Mouse (Mus musculus): ENCODE results near the gene Csf3r. TPM values are rescaled to one million over a fixed set of nuclear protein-coding genes. Genes with fewer than 3 reads are reported as not detected.

Csf3r gene
- polyA plus RNA-seq, 1 experiment = 2.6 TPM

DNA sequence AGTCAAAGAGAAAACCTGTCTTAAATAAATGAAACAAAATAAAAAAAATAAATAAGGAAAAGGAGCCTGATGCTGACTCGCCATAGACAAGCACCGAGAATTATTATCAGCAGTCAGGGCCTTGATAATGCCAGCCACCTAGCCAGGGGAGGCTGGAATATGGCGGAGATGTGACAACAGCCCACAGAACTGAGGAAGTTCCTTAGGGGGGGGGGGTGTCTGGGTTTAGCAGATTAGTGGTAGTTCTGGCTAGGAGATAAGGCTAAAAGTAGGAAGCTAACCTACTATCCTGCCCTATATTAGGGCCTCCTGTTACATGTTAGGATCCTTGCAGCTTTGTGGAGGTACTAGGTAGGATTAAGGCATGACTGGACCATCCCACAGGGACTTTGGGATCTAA, 3.6 kb downstream of the Csf3r start:
- no peak overlapping the region for H3K27ac ChIP-seq (ENCODE audit: insufficient read depth, low read length)
- H3K27me3 ChIP-seq (ENCODE audit: control insufficient read depth, insufficient read depth, low read length) = no peaks in the 10 kb centered on the region
- no peaks in the 10 kb centered on the region for H3K4me1 ChIP-seq (ENCODE audit: control insufficient read depth, insufficient read depth, low read length)
- DNase-seq = no peak
- 92% methylated on average over 3 of the region's 3 CpGs for WGBS
- H3K4me3 ChIP-seq (replicated peaks; ENCODE audit: insufficient read depth, low read depth, low read length) = no peak overlapping the region
- TF ChIP-seq CTCF (IDR thresholded peaks at IDR 0.05; ENCODE audit: borderline replicate concordance, insufficient read depth, low read depth, low read length) (no peak), POLR2A (IDR thresholded peaks at IDR 0.05; ENCODE audit: borderline replicate concordance, insufficient read depth, low read length) (no peak)

DNA sequence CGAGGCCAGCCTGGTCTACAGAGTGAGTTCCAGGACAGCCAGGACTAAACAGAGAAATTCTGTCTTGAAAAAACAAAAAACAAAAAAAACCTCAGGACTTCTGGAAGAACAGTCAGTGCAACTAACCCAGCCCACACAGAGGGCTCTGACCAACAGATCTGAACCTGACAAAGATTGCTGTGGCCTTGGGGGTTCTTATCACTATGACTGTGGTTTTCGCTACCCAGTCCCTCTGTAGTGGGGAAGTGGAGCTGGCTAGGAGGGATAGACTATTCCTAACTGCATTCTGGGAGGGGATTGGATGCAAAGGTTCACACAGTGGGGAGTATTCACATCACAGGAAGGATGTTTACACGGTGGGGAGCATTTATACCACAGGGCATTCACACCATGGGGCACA, 4.7 kb downstream of the Csf3r start:
- DNase-seq = no peak
- Histone ChIP-seq H3K4me1 (ENCODE audit: control insufficient read depth, insufficient read depth, low read length) (no peaks in the 10 kb centered on the region), H3K27ac (ENCODE audit: insufficient read depth, low read length) (no peak overlapping the region)

DNA sequence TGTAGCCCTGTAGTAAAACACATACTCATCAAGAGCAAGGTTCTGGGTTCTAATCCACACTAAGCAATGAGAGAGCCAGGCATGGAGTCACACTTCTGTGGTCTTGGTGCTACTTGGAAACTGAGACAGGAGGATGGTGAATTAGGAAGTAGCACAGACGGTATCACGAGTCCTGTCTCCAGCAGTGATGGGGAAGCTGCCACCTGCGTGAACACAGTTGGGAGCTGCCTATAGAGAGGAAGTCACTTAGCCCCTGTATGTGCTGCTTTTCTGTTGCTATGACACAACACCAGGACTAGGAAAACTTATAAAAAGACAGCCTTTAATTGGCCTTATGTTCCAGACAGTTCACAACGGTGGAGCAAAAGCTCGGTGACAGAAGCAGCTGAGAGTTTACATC, 6.4 kb downstream of the Csf3r start:
- TF ChIP-seq CTCF (IDR thresholded peaks at IDR 0.05; ENCODE audit: borderline replicate concordance, insufficient read depth, low read depth, low read length) = no peak
- no peak for TF ChIP-seq POLR2A (IDR thresholded peaks at IDR 0.05; ENCODE audit: borderline replicate concordance, insufficient read depth, low read length)
- no peaks in the 10 kb centered on the region for H3K27me3 ChIP-seq (ENCODE audit: control insufficient read depth, insufficient read depth, low read length)
- 51% methylated on average over 5 of the region's 5 CpGs for WGBS

More for the DNA sequence above, 4.7 kb downstream of the Csf3r start:
- no peaks in the 10 kb centered on the region for H3K27me3 ChIP-seq (ENCODE audit: control insufficient read depth, insufficient read depth, low read length)
- 81% methylated on average over 3 of the region's 3 CpGs for WGBS
- no peak overlapping the region for H3K4me3 ChIP-seq (replicated peaks; ENCODE audit: insufficient read depth, low read depth, low read length)
- no peak for TF ChIP-seq POLR2A (IDR thresholded peaks at IDR 0.05; ENCODE audit: borderline replicate concordance, insufficient read depth, low read length)

DNA sequence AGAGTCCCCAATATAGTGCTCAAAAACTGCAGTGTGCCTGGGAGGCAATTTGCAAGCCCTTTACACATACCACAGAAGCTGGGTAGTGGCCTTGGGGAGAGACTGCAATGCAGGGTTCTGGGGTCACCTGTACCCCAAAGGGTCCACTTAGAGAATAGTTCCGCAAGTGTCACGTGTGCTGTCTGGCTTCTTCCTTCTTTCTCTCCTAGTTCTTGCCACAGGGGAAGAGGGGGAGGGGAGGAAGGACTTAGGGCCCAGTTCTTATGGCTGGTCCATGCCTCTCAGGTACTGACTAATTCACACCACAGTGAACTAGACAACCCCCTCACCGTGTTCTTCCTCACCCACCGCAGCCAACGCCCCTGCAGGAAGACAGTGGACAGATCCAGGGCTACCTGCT, 11.1 kb downstream of the Csf3r start:
- Histone ChIP-seq H3K4me3 (replicated peaks; ENCODE audit: insufficient read depth, low read depth, low read length) (no peak overlapping the region), H3K27ac (ENCODE audit: insufficient read depth, low read length) (no peak overlapping the region), H3K27me3 (ENCODE audit: control insufficient read depth, insufficient read depth, low read length) (no peaks in the 10 kb centered on the region), H3K4me1 (ENCODE audit: control insufficient read depth, insufficient read depth, low read length) (no peaks in the 10 kb centered on the region)
- TF ChIP-seq POLR2A (IDR thresholded peaks at IDR 0.05; ENCODE audit: borderline replicate concordance, insufficient read depth, low read length) (no peak), CTCF (IDR thresholded peaks at IDR 0.05; ENCODE audit: borderline replicate concordance, insufficient read depth, low read depth, low read length) (no peak)
- no peak for DNase-seq
- WGBS = 82% methylated on average over 5 of the region's 5 CpGs

More for the DNA sequence above, 6.4 kb downstream of the Csf3r start:
- DNase-seq = no peak
- Histone ChIP-seq H3K4me1 (ENCODE audit: control insufficient read depth, insufficient read depth, low read length) (no peaks in the 10 kb centered on the region), H3K27ac (ENCODE audit: insufficient read depth, low read length) (no peak overlapping the region), H3K4me3 (replicated peaks; ENCODE audit: insufficient read depth, low read depth, low read length) (no peak overlapping the region)

DNA sequence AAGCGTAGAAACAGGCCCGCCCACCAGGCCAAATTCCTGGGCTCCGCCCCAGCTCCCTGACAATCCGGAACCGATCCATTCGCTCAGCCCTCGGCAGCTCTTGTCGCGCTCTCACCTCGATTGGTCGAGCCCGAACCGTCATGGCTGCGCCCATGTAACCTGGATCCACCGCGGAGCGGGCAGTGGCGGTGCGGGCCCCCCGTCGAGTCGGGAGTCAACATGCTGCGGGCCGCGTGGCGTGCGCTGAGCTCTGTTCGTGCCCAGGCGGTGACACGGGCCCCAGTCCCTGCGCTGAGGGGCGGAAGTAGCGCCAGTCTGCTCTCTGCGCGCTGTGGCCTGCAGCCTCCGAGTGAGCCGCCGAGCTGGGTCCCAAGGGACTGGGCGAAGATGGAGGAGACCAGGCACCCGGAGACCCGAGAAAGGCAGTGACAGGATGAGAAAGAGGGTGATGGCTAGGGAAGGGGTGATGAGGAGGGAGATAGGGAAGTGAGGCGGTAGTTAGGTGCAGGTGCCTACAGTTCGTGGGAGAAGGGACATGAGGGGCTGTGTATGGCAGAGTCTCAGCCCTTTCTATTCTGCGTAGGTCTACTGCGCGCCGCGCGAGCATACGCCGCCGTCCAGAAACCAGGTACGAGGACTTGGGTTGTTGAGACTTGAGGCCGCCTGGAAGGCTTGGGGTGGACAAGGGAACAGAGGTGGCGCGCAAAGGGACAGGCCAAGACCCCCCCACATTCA, 22.7 kb downstream of the Csf3r start, which contains the start of gene Mrps15:
Gene Mrps15, plus strand, starts transcription at position 75 of the 735 bp plus-strand sequence.
- Histone ChIP-seq H3K27me3 (ENCODE audit: control insufficient read depth, insufficient read depth, low read length) (no peaks in the 10 kb centered on the region), H3K4me3 (replicated peaks; ENCODE audit: insufficient read depth, low read depth, low read length) (peak within 1 kb of the TSS; percentile 94), H3K27ac (ENCODE audit: insufficient read depth, low read length) (peak within 1 kb of the TSS; percentile 53), H3K4me1 (ENCODE audit: control insufficient read depth, insufficient read depth, low read length) (no peaks in the 10 kb centered on the region)
- under 1% methylated on average over 56 of the region's 56 CpGs for WGBS
- DNase-seq = peak; percentile 83 to 87
- TF ChIP-seq POLR2A (IDR thresholded peaks at IDR 0.05; ENCODE audit: borderline replicate concordance, insufficient read depth, low read length) = peak; percentile 47; the same call in 1 of the 2 replicates
- no peak for TF ChIP-seq CTCF (IDR thresholded peaks at IDR 0.05; ENCODE audit: borderline replicate concordance, insufficient read depth, low read depth, low read length)

DNA sequence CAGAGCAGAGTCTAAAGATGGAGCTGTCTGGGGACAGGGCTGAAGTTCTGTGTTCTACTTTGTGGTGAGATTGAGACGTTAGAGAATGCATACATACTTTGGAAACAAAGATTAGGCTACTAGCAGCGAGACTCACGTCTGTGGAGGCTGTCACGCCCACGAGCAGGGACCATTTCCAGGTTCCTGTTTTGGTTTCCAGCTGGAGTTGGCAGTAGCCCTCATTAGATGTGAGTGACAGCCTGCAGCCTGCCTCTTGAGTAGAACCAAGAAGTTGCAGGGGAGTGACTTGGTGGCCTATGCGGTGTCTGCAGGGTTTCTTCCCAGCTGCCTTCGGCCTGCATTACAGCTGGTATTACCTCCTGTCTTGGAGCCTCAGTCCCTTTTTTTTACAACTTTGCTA, 27.3 kb downstream of the Csf3r start:
- TF ChIP-seq POLR2A (IDR thresholded peaks at IDR 0.05; ENCODE audit: borderline replicate concordance, insufficient read depth, low read length) (no peak), CTCF (IDR thresholded peaks at IDR 0.05; ENCODE audit: borderline replicate concordance, insufficient read depth, low read depth, low read length) (no peak)
- H3K4me1 ChIP-seq (ENCODE audit: control insufficient read depth, insufficient read depth, low read length) = no peaks in the 10 kb centered on the region
- WGBS = 21% methylated on average over 7 of the region's 7 CpGs
- H3K27me3 ChIP-seq (ENCODE audit: control insufficient read depth, insufficient read depth, low read length) = no peaks in the 10 kb centered on the region
- H3K27ac ChIP-seq (ENCODE audit: insufficient read depth, low read length) = no peak overlapping the region
- H3K4me3 ChIP-seq (replicated peaks; ENCODE audit: insufficient read depth, low read depth, low read length) = no peak overlapping the region
- no peak for DNase-seq

DNA sequence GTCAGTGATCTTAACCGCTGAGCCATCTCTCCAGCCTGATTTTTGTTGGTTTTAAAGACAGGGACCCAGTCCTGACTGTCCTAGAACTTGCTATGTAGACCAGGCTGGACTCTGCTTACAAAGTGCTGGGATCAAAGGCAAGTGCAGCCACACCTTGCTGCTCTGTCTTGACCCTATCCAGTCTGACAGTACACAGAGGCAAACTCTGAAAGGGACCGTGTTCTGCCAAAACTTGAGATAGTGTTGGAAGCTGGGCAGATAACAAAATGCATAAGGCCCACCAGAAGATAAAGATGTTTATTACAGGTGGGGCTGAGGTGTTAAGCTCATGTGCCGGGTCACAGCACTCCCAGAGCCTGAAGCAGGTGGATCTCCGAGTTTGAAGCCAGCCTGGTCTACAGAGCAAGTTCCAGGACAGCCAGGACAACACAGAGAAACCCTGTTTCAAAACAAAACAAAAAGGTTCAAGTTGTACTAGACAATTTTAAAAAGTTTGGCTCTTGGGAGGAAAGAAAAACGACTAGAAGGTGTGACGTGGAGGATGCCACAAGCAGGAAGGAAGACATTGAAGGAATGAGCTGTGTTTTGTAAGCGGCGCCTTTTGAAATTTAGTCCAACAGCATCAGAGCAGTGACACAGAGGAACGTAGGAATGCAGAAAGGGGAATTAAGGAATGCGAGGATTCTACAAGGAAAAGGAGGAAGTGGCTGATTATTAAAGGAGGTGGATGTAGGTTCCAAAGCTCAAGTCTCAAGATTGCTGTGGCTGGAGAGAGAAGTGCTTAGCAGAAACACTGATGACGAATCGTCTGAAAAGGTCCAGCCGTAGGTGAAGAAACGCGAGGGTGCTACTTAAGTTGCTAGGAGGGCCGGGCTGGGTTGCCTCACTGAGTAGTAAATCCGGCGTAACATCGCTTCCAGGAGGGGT, 33.1 kb downstream of the Csf3r start:
- no peaks in the 10 kb centered on the region for H3K27me3 ChIP-seq (ENCODE audit: control insufficient read depth, insufficient read depth, low read length)
- TF ChIP-seq CTCF (IDR thresholded peaks at IDR 0.05; ENCODE audit: borderline replicate concordance, insufficient read depth, low read depth, low read length) (no peak), POLR2A (IDR thresholded peaks at IDR 0.05; ENCODE audit: borderline replicate concordance, insufficient read depth, low read length) (no peak)
- no peak for DNase-seq
- WGBS = 15% methylated on average over 19 of the region's 19 CpGs
- peak overlapping the region; percentile 92 for H3K4me3 ChIP-seq (replicated peaks; ENCODE audit: insufficient read depth, low read depth, low read length)
- no peak overlapping the region for H3K27ac ChIP-seq (ENCODE audit: insufficient read depth, low read length)
- H3K4me1 ChIP-seq (ENCODE audit: control insufficient read depth, insufficient read depth, low read length) = no peaks in the 10 kb centered on the region

All from cerebellum, adult 2 months (tissue).